Mouse (Mus musculus): ENCODE measurements around the gene Sytl3. TPM values are rescaled to one million over a fixed set of nuclear protein-coding genes. Genes with fewer than 3 reads are reported as not detected.
A peak's percentile ranks its signal among the peaks of the same experiment; 100 is the strongest.

Gene Sytl3
- polyA plus RNA-seq, 1 experiment from 2014 or later: 0.42 TPM

DNA sequence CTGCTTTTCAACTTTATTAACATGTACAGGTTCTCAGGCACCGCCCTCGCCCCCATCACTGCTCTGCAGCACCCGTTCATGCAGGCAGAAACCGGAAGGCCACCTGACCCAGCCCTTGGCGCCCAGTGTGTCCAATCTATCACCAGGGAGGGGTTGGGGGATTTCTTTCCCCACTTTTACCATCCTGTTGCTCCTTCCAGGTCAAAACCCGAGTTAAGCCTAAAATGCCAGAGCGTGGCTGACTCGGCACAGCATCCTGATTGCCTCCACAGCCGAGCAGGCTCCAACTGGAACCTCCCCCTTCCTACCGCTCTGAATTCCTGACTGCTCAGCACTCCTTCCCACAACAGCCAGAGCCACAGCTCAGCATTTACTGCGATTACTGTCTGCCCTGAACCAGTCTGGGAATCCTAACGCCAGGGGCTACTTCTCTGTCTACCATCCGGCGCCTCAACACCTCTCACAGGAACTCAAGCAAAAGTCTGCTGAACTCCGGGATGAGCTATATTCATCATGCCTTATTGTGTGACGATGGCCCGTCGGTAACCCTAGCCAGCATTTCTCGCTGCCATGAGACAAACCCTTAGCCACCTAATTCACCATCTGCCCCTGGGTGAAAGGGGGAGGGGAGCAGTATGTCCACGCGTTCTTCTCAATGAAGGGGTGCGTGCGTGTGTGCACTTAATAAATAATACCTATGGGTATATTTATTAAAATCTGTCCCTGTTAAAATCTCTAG is 120.0 kb downstream of the Sytl3 start:
- H3K36me3 ChIP-seq: no peaks in the 10 kb centered on the region
- peak overlapping the region; percentile 47 for H3K4me3 ChIP-seq
- H3K27me3 ChIP-seq: no peaks in the 10 kb centered on the region
- no peak for ATAC-seq (ENCODE audit: insufficient number of reproducible peaks, low FRiP score, low TSS enrichment, low read depth)
- WGBS: 4% methylated on average over 23 of the region's 23 CpGs
- H3K4me2 ChIP-seq: peak overlapping the region; percentile 88
- no peaks in the 10 kb centered on the region for H3K9me3 ChIP-seq
- peaks cover 37% of the 10 kb centered on the region for H3K4me1 ChIP-seq
- 0 out of 2 replicates have a peak overlapping the region, but pooled peaks have one; percentile 33 for H3K9ac ChIP-seq
- peak overlapping the region; percentile 69 for H3K27ac ChIP-seq

DNA sequence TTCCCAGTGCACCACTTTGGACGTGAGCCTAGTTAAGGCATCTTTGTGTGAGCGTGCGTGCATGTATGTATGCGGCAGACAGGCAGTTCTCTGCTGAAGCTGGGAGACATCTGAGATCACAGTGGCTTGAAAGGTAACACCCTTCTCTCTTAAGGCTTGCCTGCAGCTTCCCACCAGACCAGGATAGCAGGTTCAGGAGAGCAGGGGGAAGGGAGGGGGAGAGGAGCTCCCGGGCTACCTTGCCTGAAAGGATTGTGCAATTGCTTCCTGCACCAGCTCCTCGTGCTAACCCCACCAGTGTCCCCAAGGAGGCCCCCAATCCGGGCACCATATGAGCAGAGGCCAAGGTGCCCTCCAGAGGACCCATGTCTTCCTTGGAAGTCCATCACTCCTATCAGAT is 120.7 kb downstream of the Sytl3 start:
- Histone ChIP-seq H3K36me3 (no peaks in the 10 kb centered on the region), H3K9ac (no peak overlapping the region), H3K4me1 (peaks cover 37% of the 10 kb centered on the region), H3K27ac (peak overlapping the region; percentile 69), H3K27me3 (no peaks in the 10 kb centered on the region), H3K4me2 (peak overlapping the region; percentile 88), H3K4me3 (peak overlapping the region; percentile 47), H3K9me3 (no peaks in the 10 kb centered on the region)
- 12% methylated on average over 7 of the region's 7 CpGs for WGBS
- ATAC-seq (ENCODE audit: insufficient number of reproducible peaks, low FRiP score, low TSS enrichment, low read depth): no peak

DNA sequence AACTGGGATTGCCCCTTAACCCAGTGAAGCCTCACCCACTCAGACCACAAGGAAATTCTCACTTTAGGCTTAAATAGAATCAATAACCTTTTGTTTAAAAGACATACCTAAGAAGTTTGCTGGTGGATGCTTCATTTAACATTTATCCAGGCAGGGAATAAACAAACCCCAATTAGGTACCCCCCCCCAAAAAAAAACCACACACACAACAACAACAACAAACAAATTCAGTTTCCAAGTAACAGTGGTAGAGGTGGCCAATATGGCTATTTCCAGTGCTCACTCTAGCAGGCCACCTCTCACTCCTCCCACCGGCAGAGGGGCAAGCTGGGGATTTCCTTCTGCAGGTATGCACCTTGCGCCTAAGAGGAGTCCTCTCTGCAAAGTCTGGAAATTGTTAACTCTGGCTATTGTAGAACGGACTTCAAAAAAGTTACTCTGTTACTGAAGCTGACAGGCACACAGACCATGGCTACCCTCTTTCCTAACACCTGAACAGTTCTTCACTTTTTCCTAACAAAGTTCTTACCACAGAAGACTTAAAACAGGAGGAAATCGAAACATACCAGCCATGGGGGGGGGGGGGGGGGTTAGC is 121.7 kb downstream of the Sytl3 start:
- no peak overlapping the region for H3K9ac ChIP-seq

DNA sequence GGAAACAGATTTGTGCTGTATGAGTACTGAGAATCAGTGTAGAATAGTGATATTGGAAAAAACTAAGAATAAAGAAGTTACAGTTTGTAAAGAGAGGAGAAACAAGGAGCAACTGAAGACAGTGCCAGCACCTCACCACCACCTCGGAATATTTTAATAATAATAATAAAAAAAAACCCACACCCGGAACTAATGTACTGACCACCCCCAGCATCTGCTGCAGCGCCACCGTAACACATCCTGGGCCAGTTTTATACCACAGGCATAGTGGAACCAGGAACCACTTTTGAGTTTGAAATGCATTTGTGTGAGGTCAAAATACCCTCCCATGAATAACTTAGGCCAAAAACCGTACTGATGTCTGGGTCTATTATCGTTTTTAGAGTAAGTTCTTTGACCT is 122.4 kb downstream of the Sytl3 start:
- ATAC-seq (ENCODE audit: insufficient number of reproducible peaks, low FRiP score, low TSS enrichment, low read depth): no peak
- Histone ChIP-seq H3K9me3 (no peaks in the 10 kb centered on the region), H3K27me3 (no peaks in the 10 kb centered on the region), H3K27ac (no peak overlapping the region), H3K9ac (no peak overlapping the region), H3K4me2 (peak overlapping the region; percentile 87), H3K4me3 (peak overlapping the region; percentile 74), H3K36me3 (no peaks in the 10 kb centered on the region), H3K4me1 (peaks cover 37% of the 10 kb centered on the region)
- WGBS: 49% methylated on average over 6 of the region's 6 CpGs

More for the DNA sequence above, 121.7 kb downstream of the Sytl3 start:
- 40% methylated on average over 4 of the region's 4 CpGs for WGBS
- Histone ChIP-seq H3K4me2 (peak overlapping the region; percentile 87), H3K27ac (no peak overlapping the region), H3K9me3 (no peaks in the 10 kb centered on the region), H3K36me3 (no peaks in the 10 kb centered on the region), H3K27me3 (no peaks in the 10 kb centered on the region), H3K4me1 (peaks cover 37% of the 10 kb centered on the region), H3K4me3 (peak overlapping the region; percentile 74)
- no peak for ATAC-seq (ENCODE audit: insufficient number of reproducible peaks, low FRiP score, low TSS enrichment, low read depth)

DNA sequence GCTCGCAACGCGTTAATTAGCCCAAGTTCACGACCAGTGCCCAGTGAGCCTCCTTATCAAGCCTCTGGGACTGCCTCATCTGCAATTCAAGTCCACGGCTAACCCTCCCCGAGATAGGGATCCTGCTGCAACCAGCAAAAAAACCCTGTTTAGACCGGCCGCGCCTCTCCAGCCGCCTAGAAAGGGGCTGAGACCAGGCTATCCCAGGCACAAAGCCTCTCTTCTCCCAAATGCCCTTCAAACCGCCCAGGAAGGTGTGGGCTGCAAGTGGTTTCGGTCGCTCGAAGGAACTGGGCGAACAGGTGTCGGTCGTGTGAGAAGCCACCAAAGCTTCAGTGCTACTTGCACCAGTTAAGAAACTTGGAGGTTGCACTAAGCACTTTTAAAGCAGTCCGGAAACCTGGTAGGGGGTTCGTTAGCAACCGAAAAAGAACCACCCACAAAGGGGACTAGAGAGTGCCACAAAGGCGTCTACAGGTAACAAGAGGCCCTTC is 123.2 kb downstream of the Sytl3 start:
- H3K36me3 ChIP-seq: no peaks in the 10 kb centered on the region
- peak overlapping the region; percentile 95 for H3K27ac ChIP-seq
- WGBS: under 1% methylated on average over 21 of the region's 21 CpGs
- peak overlapping the region; percentile 74 for H3K4me3 ChIP-seq
- peak overlapping the region; percentile 87 for H3K4me2 ChIP-seq
- no peaks in the 10 kb centered on the region for H3K27me3 ChIP-seq
- no peaks in the 10 kb centered on the region for H3K9me3 ChIP-seq
- H3K9ac ChIP-seq: peak overlapping the region; percentile 68
- no peak for ATAC-seq (ENCODE audit: insufficient number of reproducible peaks, low FRiP score, low TSS enrichment, low read depth)
- peaks cover 33% of the 10 kb centered on the region for H3K4me1 ChIP-seq

DNA sequence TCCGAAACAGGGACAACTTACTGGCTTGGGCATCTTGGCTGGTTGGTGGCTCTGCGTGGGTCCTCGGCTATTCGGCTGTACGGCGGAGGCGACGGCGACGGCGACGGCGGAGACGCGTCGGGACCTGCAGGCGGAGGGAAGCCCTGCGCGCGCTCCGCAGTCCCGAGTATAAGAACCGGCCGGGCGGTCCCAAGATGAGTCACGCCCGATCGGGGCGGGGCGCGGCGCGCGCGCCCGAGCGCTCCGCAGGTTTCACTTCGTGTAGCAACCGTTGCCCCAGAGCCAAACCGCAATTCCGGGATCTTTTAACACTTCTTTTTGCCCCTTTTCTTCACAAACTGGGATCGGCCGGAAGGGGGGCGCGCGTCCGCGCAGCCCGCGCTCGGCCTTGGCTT is 123.7 kb downstream of the Sytl3 start, which contains the start of gene Ezr:
Gene Ezr (minus strand): TSS at position 174 of the 395 bp plus-strand sequence.
- Histone ChIP-seq H3K27me3 (no peaks in the 10 kb centered on the region), H3K27ac (peak within 1 kb of the TSS; percentile 95), H3K4me3 (peak within 1 kb of the TSS; percentile 74), H3K9ac (peak within 1 kb of the TSS; percentile 68), H3K36me3 (no peaks in the 10 kb centered on the region), H3K4me2 (peak within 1 kb of the TSS; percentile 87), H3K4me1 (peaks cover 33% of the 10 kb centered on the region), H3K9me3 (no peaks in the 10 kb centered on the region)
- ATAC-seq (ENCODE audit: insufficient number of reproducible peaks, low FRiP score, low TSS enrichment, low read depth): peak; percentile 72
- under 1% methylated on average over 49 of the region's 52 CpGs for WGBS

DNA sequence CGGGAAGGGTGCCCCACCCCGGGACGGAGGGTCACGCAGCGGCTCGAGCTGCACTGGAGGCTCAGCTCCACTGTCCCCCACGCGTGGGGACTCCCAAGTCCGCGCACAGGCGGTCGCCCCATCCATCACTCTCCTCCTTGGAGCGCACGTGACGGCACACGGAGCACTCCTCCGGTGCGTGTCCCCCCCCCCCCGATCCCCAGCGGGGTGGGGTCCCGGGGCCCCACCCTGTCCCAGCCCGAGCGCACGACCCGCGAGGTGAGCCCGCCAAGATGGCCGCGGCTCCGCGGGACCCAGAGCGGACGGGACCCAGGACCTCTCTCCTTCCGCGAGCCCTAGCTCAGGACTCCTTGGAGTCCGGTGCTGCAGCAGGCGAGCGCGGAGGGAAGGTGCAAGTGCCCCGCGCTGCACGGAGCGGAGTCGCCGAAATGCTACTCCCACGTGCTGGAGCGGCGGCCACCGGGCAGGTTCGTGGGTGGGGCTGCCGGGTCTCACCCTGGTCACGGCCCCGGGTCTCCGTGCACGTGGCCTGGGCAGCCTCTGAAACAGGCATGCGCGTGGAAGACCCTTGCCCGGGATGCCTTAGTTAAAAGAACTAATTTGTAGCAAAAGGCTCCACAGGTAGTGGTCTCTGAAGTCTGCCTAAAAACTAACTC is 124.2 kb downstream of the Sytl3 start:
- Histone ChIP-seq H3K4me3 (peak overlapping the region; percentile 74), H3K27ac (peak overlapping the region; percentile 95), H3K9me3 (no peaks in the 10 kb centered on the region), H3K36me3 (no peaks in the 10 kb centered on the region), H3K4me1 (peaks cover 33% of the 10 kb centered on the region), H3K27me3 (no peaks in the 10 kb centered on the region), H3K9ac (peak overlapping the region; percentile 68), H3K4me2 (peak overlapping the region; percentile 87)
- ATAC-seq (ENCODE audit: insufficient number of reproducible peaks, low FRiP score, low TSS enrichment, low read depth): peak; percentile 70
- WGBS: under 1% methylated on average over 52 of the region's 58 CpGs

DNA sequence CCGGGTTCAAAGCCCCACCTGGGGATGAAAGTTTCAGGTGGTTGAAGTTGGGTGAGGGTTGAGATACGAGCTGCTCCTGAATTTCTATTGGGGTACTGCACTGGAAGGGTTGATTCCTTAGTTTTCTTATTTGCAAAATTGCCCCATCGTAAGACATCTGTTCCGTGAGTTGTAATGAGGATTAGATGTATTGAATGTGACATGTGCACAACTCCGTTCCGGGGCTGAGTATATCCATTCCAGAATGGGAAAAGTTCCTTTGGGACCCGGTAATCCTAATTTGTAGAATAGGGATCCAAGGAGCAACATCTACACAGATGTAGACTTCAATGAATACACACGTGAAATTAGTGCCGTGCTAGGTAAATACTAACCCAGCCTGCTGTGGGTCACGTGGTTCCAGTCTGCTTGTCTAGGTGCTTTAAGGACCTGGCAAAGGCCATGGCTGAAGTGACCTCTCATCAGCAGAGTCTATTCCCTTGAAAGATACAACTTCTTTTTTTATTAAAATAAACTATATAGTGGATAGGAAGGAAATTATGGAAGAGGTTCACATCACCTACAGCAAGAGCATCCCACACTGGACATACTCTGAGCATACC is 125.0 kb downstream of the Sytl3 start:
- no peaks in the 10 kb centered on the region for H3K9me3 ChIP-seq
- H3K27me3 ChIP-seq: no peaks in the 10 kb centered on the region
- no peaks in the 10 kb centered on the region for H3K36me3 ChIP-seq
- peaks cover 28% of the 10 kb centered on the region for H3K4me1 ChIP-seq
- H3K9ac ChIP-seq: peak overlapping the region; percentile 68; the same call in 1 of the 2 replicates
- H3K27ac ChIP-seq: no peak overlapping the region
- WGBS: 46% methylated on average over 10 of the region's 10 CpGs
- H3K4me2 ChIP-seq: peak overlapping the region; percentile 87
- no peak for ATAC-seq (ENCODE audit: insufficient number of reproducible peaks, low FRiP score, low TSS enrichment, low read depth)
- peak overlapping the region; percentile 74 for H3K4me3 ChIP-seq

DNA sequence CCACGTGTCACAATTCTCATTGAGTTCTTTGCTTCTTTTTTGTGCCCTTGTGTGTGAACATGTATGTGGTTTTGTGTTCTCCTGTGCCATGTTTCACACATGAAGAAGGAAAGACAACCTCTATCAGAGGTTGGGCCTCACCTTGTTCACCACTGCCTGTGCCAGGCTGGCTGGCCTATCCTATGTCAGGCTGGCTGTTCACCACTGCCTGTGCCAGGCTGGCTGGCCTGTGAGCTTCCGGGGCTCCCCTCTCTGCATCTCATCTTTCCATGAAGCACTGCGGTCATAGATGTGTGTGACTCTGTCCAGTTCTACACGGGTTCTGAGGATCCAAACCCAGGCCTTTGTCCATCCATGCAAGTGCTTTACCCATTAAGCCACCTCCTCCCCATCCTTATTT is 128.3 kb downstream of the Sytl3 start:
- Histone ChIP-seq H3K9me3 (no peaks in the 10 kb centered on the region), H3K27me3 (no peaks in the 10 kb centered on the region), H3K9ac (no peak overlapping the region), H3K4me3 (no peak overlapping the region), H3K4me1 (peaks cover 6% of the 10 kb centered on the region; the same call in 1 of the 2 replicates), H3K4me2 (no peak overlapping the region), H3K36me3 (no peaks in the 10 kb centered on the region), H3K27ac (no peak overlapping the region)
- WGBS: 83% methylated on average over 4 of the region's 4 CpGs
- no peak for ATAC-seq (ENCODE audit: insufficient number of reproducible peaks, low FRiP score, low TSS enrichment, low read depth)

Measured in limb, embryonic 15.5 days (tissue).